In the genomic region with DNA sequence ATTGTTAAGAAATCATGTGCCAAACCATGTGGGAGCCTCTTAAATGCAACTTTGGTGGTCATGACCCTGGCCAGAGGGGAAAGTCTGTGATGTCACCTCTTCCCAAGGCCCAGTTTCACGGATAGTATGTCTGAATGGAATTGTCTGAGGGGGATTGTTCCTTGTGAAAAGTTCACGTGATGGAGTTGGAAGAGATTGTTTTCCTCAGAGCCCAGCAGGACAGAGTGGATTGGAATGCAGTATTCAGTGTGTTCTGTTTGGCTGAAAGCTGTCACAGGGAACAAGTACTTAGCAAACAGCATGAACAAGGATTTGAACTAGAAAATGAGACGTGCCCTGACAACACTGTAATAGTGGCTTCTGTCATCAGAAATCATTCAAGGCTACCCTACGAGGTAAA, we compare ENCODE assay signal across 32 mouse cellular contexts. TPM values are rescaled to one million over a fixed set of nuclear protein-coding genes. Genes with fewer than 3 reads are reported as not detected.
DNase-seq lines count a peak whose midpoint lies in the region; ATAC-seq and TF ChIP-seq lines count a peak whose summit lies in the region.
"Had no signal": no experiment of that assay in that cellular context is flagged by ENCODE, and none has a peak within 500 bp of the region (broad histone marks: within the 10 kb centered on the region; RNA-seq: fewer than 3 reads in every experiment).

No protein-coding gene starts in this region.

- no peak overlapping the region for H3K4me3 ChIP-seq in midbrain, embryonic 10.5 days
- H3K4me3 ChIP-seq in midbrain, postnatal 0 days (ENCODE audit: low read depth, low read length): no peak overlapping the region
- H3K4me3 ChIP-seq in embryonic facial prominence, embryonic 10.5 days: no peak overlapping the region
- no peak overlapping the region for H3K4me3 ChIP-seq in intestine, embryonic 16.5 days (ENCODE audit: low read length)
- H3K4me3 ChIP-seq: embryonic facial prominence, embryonic 15.5 days; forebrain, embryonic 12.5 days; forebrain, embryonic 15.5 days; heart, embryonic 12.5 days; heart, embryonic 15.5 days; hindbrain, embryonic 10.5 days; hindbrain, embryonic 13.5 days; intestine, embryonic 15.5 days had no signal

- H3K9ac ChIP-seq in midbrain, postnatal 0 days (replicated peaks; ENCODE audit: low read length, poor library complexity, severe bottlenecking): no peak overlapping the region
- no peak overlapping the region for H3K9ac ChIP-seq in intestine, embryonic 16.5 days (ENCODE audit: low read depth, low read length)
- H3K9ac ChIP-seq: embryonic facial prominence, embryonic 15.5 days; forebrain, embryonic 12.5 days; forebrain, embryonic 15.5 days; heart, embryonic 12.5 days; heart, embryonic 15.5 days; hindbrain, embryonic 13.5 days; intestine, embryonic 15.5 days had no signal

- H3K4me1 ChIP-seq in midbrain, embryonic 10.5 days: peaks cover 18% of the 10 kb centered on the region
- no peaks in the 10 kb centered on the region for H3K4me1 ChIP-seq in midbrain, postnatal 0 days (ENCODE audit: insufficient read depth, low read length)
- H3K4me1 ChIP-seq in embryonic facial prominence, embryonic 10.5 days: no peaks in the 10 kb centered on the region
- H3K4me1 ChIP-seq in intestine, embryonic 16.5 days (ENCODE audit: control insufficient read depth, insufficient read depth, low read length): no peaks in the 10 kb centered on the region
- H3K4me1 ChIP-seq: embryonic facial prominence, embryonic 15.5 days; forebrain, embryonic 15.5 days; heart, embryonic 12.5 days; heart, embryonic 15.5 days; hindbrain, embryonic 13.5 days; intestine, embryonic 15.5 days had no signal

- no peak for TF ChIP-seq CTCF in midbrain, postnatal 0 days (IDR thresholded peaks at IDR 0.05)
- TF ChIP-seq CTCF in brain, embryonic 14.5 days (IDR thresholded peaks at IDR 0.05; ENCODE audit: borderline replicate concordance, extremely low read depth, insufficient read depth, insufficient read length): no peak

- H3K27ac ChIP-seq in midbrain, embryonic 10.5 days (replicated peaks): no peak overlapping the region
- no peak overlapping the region for H3K27ac ChIP-seq in midbrain, postnatal 0 days (ENCODE audit: low read depth, low read length)
- no peak overlapping the region for H3K27ac ChIP-seq in embryonic facial prominence, embryonic 10.5 days (replicated peaks)
- H3K27ac ChIP-seq in intestine, embryonic 16.5 days (ENCODE audit: low read length): no peak overlapping the region
- H3K27ac ChIP-seq: embryonic facial prominence, embryonic 15.5 days; forebrain, embryonic 12.5 days; forebrain, embryonic 15.5 days; heart, embryonic 15.5 days; hindbrain, embryonic 10.5 days; hindbrain, embryonic 13.5 days; intestine, embryonic 15.5 days had no signal

- no peak overlapping the region for H3K4me2 ChIP-seq in midbrain, postnatal 0 days (ENCODE audit: low read depth, low read length, poor library complexity, severe bottlenecking)
- no peak overlapping the region for H3K4me2 ChIP-seq in intestine, embryonic 16.5 days (ENCODE audit: low read depth, low read length)
- H3K4me2 ChIP-seq: embryonic facial prominence, embryonic 15.5 days; forebrain, embryonic 12.5 days; forebrain, embryonic 15.5 days; heart, embryonic 12.5 days; heart, embryonic 15.5 days; hindbrain, embryonic 13.5 days; intestine, embryonic 15.5 days had no signal

- no peak for TF ChIP-seq POLR2A in brain, embryonic 14.5 days (IDR thresholded peaks at IDR 0.05; ENCODE audit: borderline replicate concordance, extremely low read depth, insufficient read depth, insufficient read length, poor library complexity, severe bottlenecking)

- no peak for ATAC-seq in midbrain, postnatal 0 days (ENCODE audit: low FRiP score)
- no peak for ATAC-seq in monocyte, adult 5-6 weeks (replicated peaks; ENCODE audit: insufficient number of reproducible peaks, low FRiP score, low TSS enrichment, poor library complexity, severe bottlenecking)
- no peak for ATAC-seq in intestine, embryonic 16.5 days
- ATAC-seq: CD4-positive, CD25-positive, alpha-beta regulatory T cell, adult 4 months; forebrain, embryonic 15.5 days; hindbrain, embryonic 16.5 days; intestine, embryonic 15.5 days had no signal

- H3K9me3 ChIP-seq in midbrain, embryonic 10.5 days (replicated peaks): peaks cover 7% of the 10 kb centered on the region; the same call in 1 of the 2 replicates
- no peaks in the 10 kb centered on the region for H3K9me3 ChIP-seq in midbrain, postnatal 0 days (ENCODE audit: low read length)
- H3K9me3 ChIP-seq in embryonic facial prominence, embryonic 10.5 days: 0 out of 2 replicates have a peak, but pooled peaks cover 2% of the 10 kb centered on the region
- H3K9me3 ChIP-seq in intestine, embryonic 16.5 days (ENCODE audit: control insufficient read depth, low read length): no peaks in the 10 kb centered on the region
- H3K9me3 ChIP-seq: embryonic facial prominence, embryonic 15.5 days; forebrain, embryonic 12.5 days; forebrain, embryonic 15.5 days; heart, embryonic 12.5 days; heart, embryonic 15.5 days; hindbrain, embryonic 10.5 days; hindbrain, embryonic 13.5 days; intestine, embryonic 15.5 days had no signal

- 41% methylated on average over 4 of the region's 4 CpGs for WGBS in midbrain, embryonic 10.5 days
- WGBS in midbrain, postnatal 0 days: 31% methylated on average over 4 of the region's 4 CpGs
- 39% methylated on average over 4 of the region's 4 CpGs for WGBS in embryonic facial prominence, embryonic 10.5 days
- 66% methylated on average over 4 of the region's 4 CpGs for WGBS in intestine, embryonic 16.5 days

- H3K27me3 ChIP-seq in midbrain, embryonic 10.5 days (ENCODE audit: low read depth, poor library complexity, severe bottlenecking): no peaks in the 10 kb centered on the region
- no peaks in the 10 kb centered on the region for H3K27me3 ChIP-seq in midbrain, postnatal 0 days (ENCODE audit: insufficient read depth, low read length)
- H3K27me3 ChIP-seq in embryonic facial prominence, embryonic 10.5 days (replicated peaks; ENCODE audit: low read depth, poor library complexity, severe bottlenecking): no peaks in the 10 kb centered on the region
- H3K27me3 ChIP-seq in intestine, embryonic 16.5 days (replicated peaks; ENCODE audit: control insufficient read depth, insufficient read depth, low read length): no peaks in the 10 kb centered on the region
- H3K27me3 ChIP-seq: embryonic facial prominence, embryonic 15.5 days; forebrain, embryonic 12.5 days; forebrain, embryonic 15.5 days; heart, embryonic 12.5 days; heart, embryonic 15.5 days; hindbrain, embryonic 13.5 days; intestine, embryonic 15.5 days had no signal

- H3K36me3 ChIP-seq in midbrain, embryonic 10.5 days: no peaks in the 10 kb centered on the region
- H3K36me3 ChIP-seq in midbrain, postnatal 0 days (ENCODE audit: insufficient read depth, low read length): no peaks in the 10 kb centered on the region
- no peaks in the 10 kb centered on the region for H3K36me3 ChIP-seq in embryonic facial prominence, embryonic 10.5 days (replicated peaks)
- no peaks in the 10 kb centered on the region for H3K36me3 ChIP-seq in intestine, embryonic 16.5 days (ENCODE audit: control insufficient read depth, insufficient read depth, low read length)
- H3K36me3 ChIP-seq: embryonic facial prominence, embryonic 15.5 days; forebrain, embryonic 12.5 days; forebrain, embryonic 15.5 days; heart, embryonic 12.5 days; heart, embryonic 15.5 days; hindbrain, embryonic 10.5 days; hindbrain, embryonic 13.5 days; intestine, embryonic 15.5 days had no signal

- peak; percentile 17 for DNase-seq in midbrain, embryonic 10.5 days (ENCODE audit: low spot score)
- no peak for DNase-seq in midbrain, postnatal 0 days (ENCODE audit: low spot score)
- peak; percentile 33 for DNase-seq in brain, embryonic 14.5 days (ENCODE audit: low read depth)
- DNase-seq in embryonic facial prominence, embryonic 10.5 days (ENCODE audit: low spot score): peak; percentile 11
- DNase-seq: adrenal gland, adult 2 months; adrenal gland, postnatal 14 days; cerebellum, adult 11-12 months; cerebellum, adult 8-10 months; cerebellum, postnatal 10 days; cerebellum, postnatal 36 days; gastrocnemius, postnatal 14 days; heart, adult 18-20 months; heart, postnatal 10 days; heart, postnatal 36 days had no signal

RNA-seq across cellular contexts. Expression of a gene that starts 16.2 kb away (rescaled TPM):
- polyA plus RNA-seq in midbrain, embryonic 10.5 days (2016; fragmentation: Nextera tagmentation; extraction: Ambion mirVana): not detected in 2 replicates
- total RNA-seq in midbrain, postnatal 0 days (2014; rRNA removed): not detected in 2 replicates
- polyA plus RNA-seq in midbrain, postnatal 0 days (2015; fragmentation: Nextera tagmentation; extraction: Ambion mirVana): not detected in 2 replicates
- polyA plus RNA-seq in brain, embryonic 14.5 days (2012; rRNA removed): not detected in 2 replicates
- not detected in 2 replicates for polyA plus RNA-seq in embryonic facial prominence, embryonic 10.5 days (2016; fragmentation: Nextera tagmentation; extraction: Ambion mirVana)
- total RNA-seq in monocyte, adult 5-6 weeks (2017): not detected in 3 replicates
- polyA plus RNA-seq in intestine, embryonic 16.5 days (2015; fragmentation: Nextera tagmentation; extraction: Ambion mirVana): not detected in 2 replicates
- total RNA-seq: adrenal gland, adult 2 months; adrenal gland, postnatal 14 days; adrenal gland, postnatal 4 days; gastrocnemius, adult 18-20 months; gastrocnemius, postnatal 14 days; gastrocnemius, postnatal 4 days; heart, adult 18-20 months; heart, postnatal 10 days; heart, postnatal 36 days; MEL had no signal
- polyA plus RNA-seq: adrenal gland, adult 2 months; C2C12; CD4-positive, CD25-positive, alpha-beta regulatory T cell, adult 4 months; cortical plate, adult 2 months; embryonic facial prominence, embryonic 15.5 days; forebrain, embryonic 12.5 days; forebrain, embryonic 15.5 days; heart, embryonic 12.5 days; heart, embryonic 15.5 days; hindbrain, embryonic 10.5 days; hindbrain, embryonic 13.5 days; hindbrain, embryonic 16.5 days; intestine, embryonic 15.5 days had no signal

RNA-seq across cellular contexts. Expression of a gene that starts 37.3 kb away (rescaled TPM):
- 12.0 and 13.6 TPM in 2 replicates for polyA plus RNA-seq in midbrain, embryonic 10.5 days (2016; fragmentation: Nextera tagmentation; extraction: Ambion mirVana)
- 20.3 and 23.6 TPM in 2 replicates for total RNA-seq in midbrain, postnatal 0 days (2014; rRNA removed)
- 5.0 and 6.0 TPM in 2 replicates for polyA plus RNA-seq in midbrain, postnatal 0 days (2015; fragmentation: Nextera tagmentation; extraction: Ambion mirVana)
- 20.0 and 25.2 TPM in 2 replicates for polyA plus RNA-seq in brain, embryonic 14.5 days (2012; rRNA removed)
- 16.6 and 16.9 TPM in 2 replicates for polyA plus RNA-seq in embryonic facial prominence, embryonic 10.5 days (2016; fragmentation: Nextera tagmentation; extraction: Ambion mirVana)
- 38.2 to 43.1 TPM (median 42.6 TPM) in 3 replicates for total RNA-seq in monocyte, adult 5-6 weeks (2017)
- 3.6 TPM in 2 replicates for polyA plus RNA-seq in intestine, embryonic 16.5 days (2015; fragmentation: Nextera tagmentation; extraction: Ambion mirVana)
